Mouse (Mus musculus): ENCODE data around the gene Scn11a. TPM values are rescaled to one million over a fixed set of nuclear protein-coding genes. Genes with fewer than 3 reads are reported as not detected.

Gene Scn11a
- polyA plus RNA-seq (2014; fragmentation: Nextera tagmentation; extraction: Ambion mirVana): 0.09 and 0.10 TPM in 2 replicates

- Histone ChIP-seq H3K4me2 (no peak within 1 kb of the TSS), H3K27ac (ENCODE audit: low read depth, low read length) (no peak within 1 kb of the TSS), H3K36me3 (ENCODE audit: control insufficient read depth, insufficient read depth, low read length) (no peaks in the 10 kb centered on the region), H3K9ac (ENCODE audit: low read depth, low read length) (no peak within 1 kb of the TSS), H3K27me3 (replicated peaks; ENCODE audit: control insufficient read depth, insufficient read depth, low read length) (no peaks in the 10 kb centered on the region), H3K9me3 (ENCODE audit: control insufficient read depth, low read length) (no peaks in the 10 kb centered on the region), H3K4me1 (replicated peaks; ENCODE audit: control insufficient read depth, insufficient read depth, low read length) (no peaks in the 10 kb centered on the region; the same call in 1 of the 2 replicates), H3K4me3 (ENCODE audit: low read depth, low read length) (no peak within 1 kb of the TSS)
- 38% methylated on average over 4 of the region's 4 CpGs for WGBS
- DNase-seq (ENCODE audit: low spot score) (no peak), ATAC-seq (replicated peaks; ENCODE audit: low FRiP score) (no peak)
Observed at GRCm38 (mm10) chr9:119825297-119825696, at the start of gene Scn11a. TSS of gene Scn11a (minus strand) at chr9:119825456.

- no peak for ATAC-seq (replicated peaks; ENCODE audit: low FRiP score)
- Histone ChIP-seq H3K36me3 (ENCODE audit: control insufficient read depth, insufficient read depth, low read length) (no peaks in the 10 kb centered on the region), H3K4me2 (no peak overlapping the region), H3K4me1 (replicated peaks; ENCODE audit: control insufficient read depth, insufficient read depth, low read length) (no peaks in the 10 kb centered on the region), H3K9ac (ENCODE audit: low read depth, low read length) (no peak overlapping the region), H3K27ac (ENCODE audit: low read depth, low read length) (no peak overlapping the region), H3K4me3 (ENCODE audit: low read depth, low read length) (no peak overlapping the region), H3K9me3 (ENCODE audit: control insufficient read depth, low read length) (no peaks in the 10 kb centered on the region), H3K27me3 (replicated peaks; ENCODE audit: control insufficient read depth, insufficient read depth, low read length) (no peaks in the 10 kb centered on the region)
- DNase-seq (ENCODE audit: low spot score): no peak
- 61% methylated on average over 8 of the region's 8 CpGs for WGBS
Observed at GRCm38 (mm10) chr9:119854170-119854569, 28.9 kb upstream of the Scn11a start.

DNA sequence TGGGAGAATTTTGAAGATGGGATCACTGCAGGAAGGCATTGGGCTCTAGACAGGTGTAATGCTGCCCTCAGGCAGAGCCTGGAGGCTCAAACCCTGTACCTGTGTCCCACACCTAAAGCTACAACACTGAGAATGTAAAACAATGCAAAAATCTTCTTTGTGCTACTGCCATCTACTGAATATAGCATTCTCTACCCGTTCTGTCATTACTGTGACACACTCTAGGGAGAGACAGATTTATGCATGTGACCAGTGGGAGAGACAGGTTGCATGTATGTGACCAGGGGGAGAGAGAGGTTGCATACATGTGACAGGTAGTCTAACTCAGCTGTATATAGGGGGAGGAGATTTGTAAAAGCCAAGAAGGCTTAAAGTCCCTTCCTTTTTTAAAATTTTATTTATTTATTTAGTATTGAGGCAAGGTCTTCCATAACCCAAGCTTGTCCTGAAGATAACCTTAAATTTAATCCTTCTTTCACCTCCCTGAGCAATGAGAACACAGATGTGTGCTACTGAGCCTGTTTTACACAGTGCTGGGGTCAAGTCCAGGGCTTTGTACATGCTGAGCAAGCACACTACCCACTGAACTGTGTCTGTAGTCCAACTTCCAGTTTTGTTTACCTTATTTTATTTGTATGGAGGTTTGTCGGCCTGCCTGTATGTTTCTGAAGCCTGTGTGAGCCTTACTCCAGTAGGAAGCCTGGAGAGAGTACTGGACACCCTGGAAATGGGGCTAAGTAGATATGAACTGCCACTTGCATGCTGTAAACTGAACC is 28.0 kb upstream of the Scn11a start:
- 70% methylated on average over 2 of the region's 2 CpGs for WGBS
- no peaks in the 10 kb centered on the region for H3K27me3 ChIP-seq (replicated peaks; ENCODE audit: control insufficient read depth, insufficient read depth, low read length)
- no peak overlapping the region for H3K4me2 ChIP-seq
- H3K4me3 ChIP-seq (ENCODE audit: low read depth, low read length): no peak overlapping the region
- ATAC-seq (replicated peaks; ENCODE audit: low FRiP score) (no peak), DNase-seq (ENCODE audit: low spot score) (no peak)
- H3K27ac ChIP-seq (ENCODE audit: low read depth, low read length): no peak overlapping the region
- no peaks in the 10 kb centered on the region for H3K36me3 ChIP-seq (ENCODE audit: control insufficient read depth, insufficient read depth, low read length)
- H3K9me3 ChIP-seq (ENCODE audit: control insufficient read depth, low read length): no peaks in the 10 kb centered on the region
- H3K4me1 ChIP-seq (replicated peaks; ENCODE audit: control insufficient read depth, insufficient read depth, low read length): no peaks in the 10 kb centered on the region
- no peak overlapping the region for H3K9ac ChIP-seq (ENCODE audit: low read depth, low read length)

DNA sequence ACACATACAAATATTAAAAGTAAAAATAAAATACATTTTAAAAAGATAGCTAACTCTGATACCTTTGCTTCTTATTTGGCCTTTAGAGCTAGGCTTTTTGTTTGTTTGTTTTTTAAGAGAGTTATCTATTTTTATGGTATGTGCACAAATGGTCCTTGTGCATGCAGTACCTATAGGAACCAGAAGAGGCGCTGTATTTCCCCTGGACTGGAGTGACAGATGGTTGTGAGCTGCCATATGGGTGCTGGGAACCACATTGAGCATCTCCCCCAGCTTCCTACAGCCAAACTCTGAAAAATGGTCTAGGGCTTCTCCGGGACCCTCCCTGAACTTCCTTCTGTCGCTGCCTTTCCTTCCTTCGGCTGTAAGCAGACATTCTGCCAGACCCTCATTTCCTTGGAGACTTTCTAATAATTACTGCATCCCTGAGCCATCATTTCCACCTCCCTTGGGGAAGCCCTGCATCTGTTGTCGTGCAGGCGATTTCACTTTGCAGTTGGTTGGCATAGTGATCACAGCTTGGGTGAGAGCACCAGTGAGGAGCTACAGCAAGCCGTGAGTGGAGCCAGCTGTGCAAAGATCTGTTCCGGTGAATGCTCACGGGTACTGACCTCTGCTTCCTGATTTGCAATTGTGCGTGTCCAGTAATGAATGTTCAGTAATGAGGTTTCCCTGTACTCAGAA is 27.2 kb upstream of the Scn11a start:
- Histone ChIP-seq H3K4me2 (no peak overlapping the region), H3K4me1 (replicated peaks; ENCODE audit: control insufficient read depth, insufficient read depth, low read length) (no peaks in the 10 kb centered on the region), H3K9me3 (ENCODE audit: control insufficient read depth, low read length) (no peaks in the 10 kb centered on the region), H3K4me3 (ENCODE audit: low read depth, low read length) (no peak overlapping the region), H3K27ac (ENCODE audit: low read depth, low read length) (no peak overlapping the region), H3K27me3 (replicated peaks; ENCODE audit: control insufficient read depth, insufficient read depth, low read length) (no peaks in the 10 kb centered on the region), H3K36me3 (ENCODE audit: control insufficient read depth, insufficient read depth, low read length) (no peaks in the 10 kb centered on the region), H3K9ac (ENCODE audit: low read depth, low read length) (no peak overlapping the region)
- 72% methylated on average over 10 of the region's 10 CpGs for WGBS
- DNase-seq (ENCODE audit: low spot score) (no peak), ATAC-seq (replicated peaks; ENCODE audit: low FRiP score) (no peak)

DNA sequence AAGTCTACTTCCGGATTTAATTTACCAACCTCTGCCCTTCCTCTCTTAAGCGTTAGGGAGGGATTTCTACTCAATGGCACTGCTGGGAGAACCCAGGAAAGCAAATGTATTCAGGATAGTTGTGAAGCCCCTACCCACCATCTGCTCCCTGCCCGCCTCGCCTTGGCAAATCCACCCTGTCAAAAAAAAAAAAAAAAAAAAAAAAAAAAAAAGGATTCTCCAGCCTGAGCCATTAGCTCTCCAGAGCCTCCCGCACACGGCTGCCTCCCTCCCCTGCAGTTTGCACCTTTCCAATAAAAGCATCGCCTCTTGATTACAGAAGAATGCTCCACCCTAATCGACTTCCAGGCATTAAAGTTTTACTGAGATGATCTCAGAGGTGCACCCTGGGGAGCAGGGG is 24.0 kb upstream of the Scn11a start:
- no peaks in the 10 kb centered on the region for H3K4me1 ChIP-seq (replicated peaks; ENCODE audit: control insufficient read depth, insufficient read depth, low read length)
- H3K27me3 ChIP-seq (replicated peaks; ENCODE audit: control insufficient read depth, insufficient read depth, low read length): no peaks in the 10 kb centered on the region
- no peak overlapping the region for H3K4me3 ChIP-seq (ENCODE audit: low read depth, low read length)
- 30% methylated on average over 8 of the region's 8 CpGs for WGBS
- no peaks in the 10 kb centered on the region for H3K36me3 ChIP-seq (ENCODE audit: control insufficient read depth, insufficient read depth, low read length)
- no peak overlapping the region for H3K4me2 ChIP-seq
- H3K27ac ChIP-seq (ENCODE audit: low read depth, low read length): no peak overlapping the region
- DNase-seq (ENCODE audit: low spot score): no peak
- H3K9ac ChIP-seq (ENCODE audit: low read depth, low read length): no peak overlapping the region
- no peak for ATAC-seq (replicated peaks; ENCODE audit: low FRiP score)
- no peaks in the 10 kb centered on the region for H3K9me3 ChIP-seq (ENCODE audit: control insufficient read depth, low read length)

DNA sequence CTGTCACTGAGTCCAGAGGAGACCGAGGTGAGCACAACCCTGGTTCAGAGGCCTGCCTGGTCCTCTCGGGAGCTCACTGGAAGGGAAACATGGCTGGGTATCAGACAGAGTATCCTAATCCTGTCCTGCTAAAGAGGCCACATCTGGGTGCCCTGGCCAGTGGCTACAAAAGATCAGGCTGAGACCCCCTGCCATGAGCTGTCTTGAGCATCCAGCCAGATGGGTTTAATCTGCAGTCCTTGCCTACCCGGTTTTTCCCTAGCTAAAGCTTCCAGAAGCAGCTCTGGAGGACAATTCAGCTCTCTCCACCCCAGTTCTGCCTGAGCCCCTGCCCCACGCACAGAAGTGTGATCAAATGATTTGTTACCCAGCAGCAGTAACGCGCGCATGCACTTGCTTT is 23.4 kb upstream of the Scn11a start:
- Histone ChIP-seq H3K27me3 (replicated peaks; ENCODE audit: control insufficient read depth, insufficient read depth, low read length) (no peaks in the 10 kb centered on the region), H3K9ac (ENCODE audit: low read depth, low read length) (no peak overlapping the region), H3K36me3 (ENCODE audit: control insufficient read depth, insufficient read depth, low read length) (no peaks in the 10 kb centered on the region), H3K4me3 (ENCODE audit: low read depth, low read length) (no peak overlapping the region), H3K4me2 (no peak overlapping the region), H3K27ac (ENCODE audit: low read depth, low read length) (no peak overlapping the region), H3K4me1 (replicated peaks; ENCODE audit: control insufficient read depth, insufficient read depth, low read length) (no peaks in the 10 kb centered on the region), H3K9me3 (ENCODE audit: control insufficient read depth, low read length) (no peaks in the 10 kb centered on the region)
- no peak for DNase-seq (ENCODE audit: low spot score)
- 48% methylated on average over 7 of the region's 7 CpGs for WGBS
- ATAC-seq (replicated peaks; ENCODE audit: low FRiP score): no peak

DNA sequence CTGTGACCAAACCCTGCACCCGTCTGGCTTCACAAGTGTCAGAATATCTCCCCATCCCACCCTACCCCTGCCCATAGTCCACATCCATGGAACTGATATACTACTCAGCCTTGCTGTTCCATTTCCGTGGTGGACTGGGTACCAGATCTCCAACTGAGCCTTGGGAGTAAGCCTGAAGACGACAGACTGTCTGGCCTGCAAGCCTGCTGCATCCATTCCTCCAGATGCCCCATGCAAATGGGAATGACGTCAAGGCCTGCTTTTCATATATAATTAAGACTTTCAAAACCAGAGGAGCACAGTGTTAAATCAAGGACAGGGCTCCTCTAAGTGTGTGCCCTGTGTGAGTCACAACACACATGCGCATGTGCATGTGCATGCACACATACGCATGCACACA is 21.9 kb upstream of the Scn11a start:
- no peak overlapping the region for H3K4me2 ChIP-seq
- no peak for ATAC-seq (replicated peaks; ENCODE audit: low FRiP score)
- 0 out of 2 replicates have a peak, but pooled peaks cover 3% of the 10 kb centered on the region for H3K4me1 ChIP-seq (replicated peaks; ENCODE audit: control insufficient read depth, insufficient read depth, low read length)
- no peak overlapping the region for H3K4me3 ChIP-seq (ENCODE audit: low read depth, low read length)
- H3K36me3 ChIP-seq (ENCODE audit: control insufficient read depth, insufficient read depth, low read length): no peaks in the 10 kb centered on the region
- no peaks in the 10 kb centered on the region for H3K27me3 ChIP-seq (replicated peaks; ENCODE audit: control insufficient read depth, insufficient read depth, low read length)
- no peaks in the 10 kb centered on the region for H3K9me3 ChIP-seq (ENCODE audit: control insufficient read depth, low read length)
- H3K9ac ChIP-seq (ENCODE audit: low read depth, low read length): no peak overlapping the region
- DNase-seq (ENCODE audit: low spot score): no peak
- 79% methylated on average over 6 of the region's 6 CpGs for WGBS
- no peak overlapping the region for H3K27ac ChIP-seq (ENCODE audit: low read depth, low read length)

DNA sequence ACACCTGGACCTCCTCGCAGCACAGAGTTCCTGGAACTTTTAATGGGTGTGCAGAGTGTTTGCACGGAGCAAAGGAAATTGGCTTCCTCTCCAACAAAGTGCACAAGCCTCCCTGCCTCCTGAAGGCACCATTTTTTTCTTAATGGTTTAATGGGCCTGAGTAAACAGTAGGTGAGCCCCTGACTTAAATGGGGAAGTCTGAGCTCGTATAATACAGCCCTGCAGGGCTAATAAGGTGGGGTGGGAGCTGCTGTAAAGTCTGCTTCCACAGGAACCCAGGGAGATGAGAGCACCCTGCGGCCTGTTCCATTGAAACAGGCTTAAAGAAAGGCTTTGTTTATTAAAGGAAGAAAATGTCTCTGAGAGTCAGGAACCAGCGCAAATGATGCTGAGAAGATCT is 19.5 kb upstream of the Scn11a start:
- no peak for DNase-seq (ENCODE audit: low spot score)
- no peaks in the 10 kb centered on the region for H3K27me3 ChIP-seq (replicated peaks; ENCODE audit: control insufficient read depth, insufficient read depth, low read length)
- no peak for ATAC-seq (replicated peaks; ENCODE audit: low FRiP score)
- 0 out of 2 replicates have a peak, but pooled peaks cover 4% of the 10 kb centered on the region for H3K4me1 ChIP-seq (replicated peaks; ENCODE audit: control insufficient read depth, insufficient read depth, low read length)
- H3K4me2 ChIP-seq: no peak overlapping the region
- 45% methylated on average over 5 of the region's 5 CpGs for WGBS
- H3K4me3 ChIP-seq (ENCODE audit: low read depth, low read length): no peak overlapping the region
- no peak overlapping the region for H3K27ac ChIP-seq (ENCODE audit: low read depth, low read length)
- H3K9me3 ChIP-seq (ENCODE audit: control insufficient read depth, low read length): no peaks in the 10 kb centered on the region
- no peak overlapping the region for H3K9ac ChIP-seq (ENCODE audit: low read depth, low read length)
- H3K36me3 ChIP-seq (ENCODE audit: control insufficient read depth, insufficient read depth, low read length): no peaks in the 10 kb centered on the region

- H3K4me3 ChIP-seq (ENCODE audit: low read depth, low read length): no peak overlapping the region
Observed at GRCm38 (mm10) chr9:119843549-119843948, 18.3 kb upstream of the Scn11a start.

More at GRCm38 (mm10) chr9:119843549-119843948, 18.3 kb upstream of the Scn11a start:
- Histone ChIP-seq H3K9ac (ENCODE audit: low read depth, low read length) (no peak overlapping the region), H3K4me2 (no peak overlapping the region), H3K4me1 (replicated peaks; ENCODE audit: control insufficient read depth, insufficient read depth, low read length) (0 out of 2 replicates have a peak, but pooled peaks cover 4% of the 10 kb centered on the region), H3K27ac (ENCODE audit: low read depth, low read length) (no peak overlapping the region), H3K27me3 (replicated peaks; ENCODE audit: control insufficient read depth, insufficient read depth, low read length) (no peaks in the 10 kb centered on the region), H3K36me3 (ENCODE audit: control insufficient read depth, insufficient read depth, low read length) (no peaks in the 10 kb centered on the region), H3K9me3 (ENCODE audit: control insufficient read depth, low read length) (no peaks in the 10 kb centered on the region)
- WGBS: 53% methylated on average over 4 of the region's 4 CpGs
- DNase-seq (ENCODE audit: low spot score): no peak
- no peak for ATAC-seq (replicated peaks; ENCODE audit: low FRiP score)
